Mouse (Mus musculus) forebrain, embryonic 12.5 days (tissue): Measurements from ENCODE around the gene Polr3b. TPM values are rescaled to one million over a fixed set of nuclear protein-coding genes. Genes with fewer than 3 reads are reported as not detected.

Experiments used
- ATAC-seq: fragments of 200-750 bp; cut with Nextera tagmentation; 2 replicates; pipeline ENCODE4 v1.8.0; 2017; ENCODE audit warnings: moderate TSS enrichment; ENCODE audit not compliant: low FRiP score
- H3K27ac ChIP-seq: fragments of 300-500 bp; sonication (generic); 2 replicates; pipeline ENCODE4 v1.5.1; 2016; ENCODE audit warnings: mild to moderate bottlenecking
- H3K27me3 ChIP-seq: fragments of 300-500 bp; sonication (generic); 2 replicates; pipeline ENCODE4 v1.6.1; 2016; ENCODE audit warnings: mild to moderate bottlenecking
- H3K36me3 ChIP-seq: fragments of 300-500 bp; sonication (generic); replicated peaks from 2 replicates; pipeline ENCODE4 v1.6.1; 2016; ENCODE audit warnings: mild to moderate bottlenecking
- H3K4me1 ChIP-seq: fragments of 300-500 bp; sonication (generic); 2 replicates; pipeline ENCODE4 v1.6.1; 2016
- H3K4me2 ChIP-seq: fragments of 300-500 bp; sonication (generic); 2 replicates; pipeline ENCODE4 v1.6.1; 2016; ENCODE audit warnings: mild to moderate bottlenecking, moderate library complexity
- H3K4me3 ChIP-seq: fragments of 300-500 bp; sonication (generic); replicated peaks from 2 replicates; pipeline ENCODE4 v1.5.1; 2016; ENCODE audit warnings: mild to moderate bottlenecking
- H3K9ac ChIP-seq: fragments of 300-500 bp; sonication (generic); 2 replicates; pipeline ENCODE4 v1.6.1; 2016; ENCODE audit warnings: mild to moderate bottlenecking
- H3K9me3 ChIP-seq: fragments of 300-500 bp; sonication (generic); 2 replicates; pipeline ENCODE4 v1.6.1; 2016
- WGBS: fragments of 180-500 bp; shearing (Covaris S2); methylation state at CpG from one replicate; pipeline ENCODE4 v1.1.7; 2016; 5-methylcytosine and 5-hydroxymethylcytosine counted together
- polyA plus RNA-seq: library from polyadenylated mRNA; unstranded; fragments of >200 nt; fragmentation: Nextera tagmentation; extraction: Ambion mirVana; gene quantifications from 2 replicates; pipeline ENCODE4 v1.2.1, GENCODE M21; 2016

The Polr3b gene
- polyA plus RNA-seq, 1 experiment from 2014 or later = 18.0 TPM

GRCm38 (mm10) chr10:84759511-84760117, 137.5 kb downstream of the Polr3b start:
- WGBS = 5% methylated on average over 16 of the region's 16 CpGs
- Histone ChIP-seq H3K36me3 (no peaks in the 10 kb centered on the region; the same call in 1 of the 2 replicates), H3K4me1 (peaks cover 75% of the 10 kb centered on the region), H3K4me2 (peak overlapping the region; percentile 67), H3K9ac (peak overlapping the region; percentile 73), H3K4me3 (peak overlapping the region; percentile 55), H3K9me3 (no peaks in the 10 kb centered on the region), H3K27me3 (peaks cover 64% of the 10 kb centered on the region), H3K27ac (peak overlapping the region; percentile 67)
- no peak for ATAC-seq

GRCm38 (mm10) chr10:84760118-84761111, 138.3 kb downstream of the Polr3b start:
- H3K4me3 ChIP-seq = peak overlapping the region; percentile 55
- H3K9ac ChIP-seq = peak overlapping the region; percentile 73
- H3K4me1 ChIP-seq = peaks cover 71% of the 10 kb centered on the region
- peak overlapping the region; percentile 67 for H3K4me2 ChIP-seq
- no peaks in the 10 kb centered on the region for H3K9me3 ChIP-seq
- whole genome bisulfite sequencing = 6% methylated on average over 46 of the region's 46 CpGs
- peaks cover 64% of the 10 kb centered on the region for H3K27me3 ChIP-seq
- no peaks in the 10 kb centered on the region; the same call in 1 of the 2 replicates for H3K36me3 ChIP-seq
- ATAC-seq = peak; percentile 51
- H3K27ac ChIP-seq = peak overlapping the region; percentile 67

GRCm38 (mm10) chr10:84768766-84769165, 146.7 kb downstream of the Polr3b start:
- no peak for ATAC-seq
- WGBS = 88% methylated on average over 10 of the region's 10 CpGs
- H3K36me3 ChIP-seq = peaks cover 9% of the 10 kb centered on the region; the same call in 1 of the 2 replicates

GRCm38 (mm10) chr10:84772380-84773130, 150.5 kb downstream of the Polr3b start:
- no peaks in the 10 kb centered on the region for H3K27me3 ChIP-seq
- no peak overlapping the region for H3K9ac ChIP-seq
- peaks cover 17% of the 10 kb centered on the region for H3K4me1 ChIP-seq
- no peak overlapping the region for H3K4me2 ChIP-seq
- no peak overlapping the region for H3K4me3 ChIP-seq
- no peak overlapping the region for H3K27ac ChIP-seq
- ATAC-seq = no peak
- no peaks in the 10 kb centered on the region for H3K9me3 ChIP-seq
- WGBS = 82% methylated on average over 4 of the region's 4 CpGs
- H3K36me3 ChIP-seq = peaks cover 5% of the 10 kb centered on the region

More at GRCm38 (mm10) chr10:84768766-84769165, 146.7 kb downstream of the Polr3b start:
- H3K27ac ChIP-seq = no peak overlapping the region
- H3K9ac ChIP-seq = no peak overlapping the region
- H3K4me2 ChIP-seq = no peak overlapping the region
- H3K4me3 ChIP-seq = no peak overlapping the region
- H3K4me1 ChIP-seq = peaks cover 16% of the 10 kb centered on the region
- H3K9me3 ChIP-seq = no peaks in the 10 kb centered on the region
- H3K27me3 ChIP-seq = no peaks in the 10 kb centered on the region

- Histone ChIP-seq H3K9me3 (no peaks in the 10 kb centered on the region), H3K4me1 (peaks cover 17% of the 10 kb centered on the region), H3K9ac (no peak overlapping the region), H3K4me2 (no peak overlapping the region), H3K27me3 (no peaks in the 10 kb centered on the region), H3K4me3 (no peak overlapping the region), H3K36me3 (no peaks in the 10 kb centered on the region; the same call in none of the 2 replicates), H3K27ac (no peak overlapping the region)
- no peak for ATAC-seq
- WGBS = 89% methylated on average over 4 of the region's 4 CpGs
Observed at GRCm38 (mm10) chr10:84773889-84774288, 151.8 kb downstream of the Polr3b start.

GRCm38 (mm10) chr10:84774573-84774972, 152.5 kb downstream of the Polr3b start:
- Histone ChIP-seq H3K27me3 (no peaks in the 10 kb centered on the region), H3K4me2 (no peak overlapping the region), H3K36me3 (peaks cover under 1% of the 10 kb centered on the region), H3K9ac (no peak overlapping the region), H3K4me1 (peaks cover 17% of the 10 kb centered on the region), H3K27ac (no peak overlapping the region), H3K4me3 (no peak overlapping the region), H3K9me3 (no peaks in the 10 kb centered on the region)
- WGBS = 96% methylated on average over 12 of the region's 12 CpGs
- no peak for ATAC-seq

Other genes starting within 250 kb of the Polr3b start
- 4.4 and 5.3 TPM in 2 replicates for gene Nuak1, start 181.7 kb upstream of the Polr3b start, polyA plus RNA-seq
- 72.0 and 72.2 TPM in 2 replicates for gene Ckap4, start 88.2 kb upstream of the Polr3b start, polyA plus RNA-seq
- 10.3 and 11.0 TPM in 2 replicates for gene Tcp11l2, start 45.7 kb upstream of the Polr3b start, polyA plus RNA-seq
- 24.8 and 26.5 TPM in 2 replicates for gene Rfx4, start 133.8 kb downstream of the Polr3b start, polyA plus RNA-seq